Mouse (Mus musculus): Measurements from ENCODE around the gene Mcub. TPM values are rescaled to one million over a fixed set of nuclear protein-coding genes. Genes with fewer than 3 reads are reported as not detected.

The Mcub gene
- total RNA-seq, 2 experiments from 2014 or later: 3.5 to 5.3 TPM

- H3K27ac ChIP-seq: no peak overlapping the region
- TF ChIP-seq CTCF (conservative IDR thresholded peaks at IDR 0.05): no peak
- no peak overlapping the region for H3K4me3 ChIP-seq
- DNase-seq (ENCODE audit: low spot score in 2 of 2): no peak
These were observed 9.5 kb upstream of the Mcub start for GRCm38 (mm10) chr3:129979510-129979909.

GRCm38 (mm10) chr3:129978716-129979115, 8.7 kb upstream of the Mcub start:
- no peak for TF ChIP-seq CTCF (conservative IDR thresholded peaks at IDR 0.05)
- no peak for DNase-seq (ENCODE audit: low spot score in 2 of 2)
- H3K4me3 ChIP-seq: no peak overlapping the region
- H3K27ac ChIP-seq: no peak overlapping the region

GRCm38 (mm10) chr3:129976317-129976716, 6.3 kb upstream of the Mcub start:
- no peak for TF ChIP-seq CTCF (conservative IDR thresholded peaks at IDR 0.05)
- DNase-seq (ENCODE audit: low spot score in 2 of 2): no peak
- no peak overlapping the region for H3K4me3 ChIP-seq
- H3K27ac ChIP-seq: no peak overlapping the region

GRCm38 (mm10) chr3:129970529-129971515, 816 bp upstream of the Mcub start:
- Histone ChIP-seq H3K27ac (no peak overlapping the region), H3K4me3 (peak overlapping the region; percentile 63)
- TF ChIP-seq CTCF (conservative IDR thresholded peaks at IDR 0.05): no peak
- peak; percentile 50 to 75 for DNase-seq (ENCODE audit: low spot score in 2 of 2)

- peak overlapping the region; percentile 63; the same call in 1 of the 2 replicates for H3K4me3 ChIP-seq
- TF ChIP-seq CTCF (conservative IDR thresholded peaks at IDR 0.05): no peak
- no peak overlapping the region for H3K27ac ChIP-seq
- DNase-seq (ENCODE audit: low spot score in 2 of 2): no peak
These were observed 975 bp downstream of the Mcub start for GRCm38 (mm10) chr3:129969031-129969430.

- no peak for DNase-seq (ENCODE audit: low spot score in 2 of 2)
- Histone ChIP-seq H3K27ac (no peak overlapping the region), H3K4me3 (no peak overlapping the region)
- TF ChIP-seq CTCF (conservative IDR thresholded peaks at IDR 0.05): no peak
These were observed 2.1 kb downstream of the Mcub start for GRCm38 (mm10) chr3:129967874-129968273.

GRCm38 (mm10) chr3:129964681-129965080, 5.3 kb downstream of the Mcub start:
- DNase-seq (ENCODE audit: low spot score in 2 of 2): no peak
- TF ChIP-seq CTCF (conservative IDR thresholded peaks at IDR 0.05): no peak
- no peak overlapping the region for H3K27ac ChIP-seq
- no peak overlapping the region for H3K4me3 ChIP-seq

- DNase-seq (ENCODE audit: low spot score in 2 of 2): no peak
- no peak for TF ChIP-seq CTCF (conservative IDR thresholded peaks at IDR 0.05)
- peak overlapping the region; percentile 10; the same call in 1 of the 2 replicates for H3K27ac ChIP-seq
- H3K4me3 ChIP-seq: no peak overlapping the region
These were observed 7.5 kb downstream of the Mcub start for GRCm38 (mm10) chr3:129962533-129962932.

- Histone ChIP-seq H3K27ac (no peak overlapping the region), H3K4me3 (no peak overlapping the region)
- no peak for TF ChIP-seq CTCF (conservative IDR thresholded peaks at IDR 0.05)
- no peak for DNase-seq (ENCODE audit: low spot score in 2 of 2)
These were observed 16.7 kb downstream of the Mcub start for GRCm38 (mm10) chr3:129953296-129953695.

GRCm38 (mm10) chr3:129949158-129949773, 20.7 kb downstream of the Mcub start:
- Histone ChIP-seq H3K27ac (no peak overlapping the region), H3K4me3 (no peak overlapping the region)
- no peak for TF ChIP-seq CTCF (conservative IDR thresholded peaks at IDR 0.05)
- DNase-seq (ENCODE audit: low spot score in 2 of 2): no peak

GRCm38 (mm10) chr3:129948359-129948758, 21.6 kb downstream of the Mcub start:
- peak; percentile 18 to 48 for DNase-seq (ENCODE audit: low spot score in 2 of 2)
- Histone ChIP-seq H3K27ac (peak overlapping the region; percentile 40; the same call in 1 of the 2 replicates), H3K4me3 (no peak overlapping the region)
- TF ChIP-seq CTCF (conservative IDR thresholded peaks at IDR 0.05): no peak

GRCm38 (mm10) chr3:129946217-129946914, 23.6 kb downstream of the Mcub start:
- no peak for DNase-seq (ENCODE audit: low spot score in 2 of 2)
- TF ChIP-seq CTCF (conservative IDR thresholded peaks at IDR 0.05): no peak
- H3K4me3 ChIP-seq: no peak overlapping the region
- no peak overlapping the region for H3K27ac ChIP-seq

- Histone ChIP-seq H3K27ac (no peak overlapping the region), H3K4me3 (no peak overlapping the region)
- TF ChIP-seq CTCF (conservative IDR thresholded peaks at IDR 0.05): no peak
- DNase-seq (ENCODE audit: low spot score in 2 of 2): no peak
These were observed 26.2 kb downstream of the Mcub start for GRCm38 (mm10) chr3:129943813-129944212.

Data from layer of hippocampus, adult 2 months (tissue).